Mouse (Mus musculus) lung, adult 18-20 months (tissue): ENCODE measurements at regions not wholly inside any gene's neighbourhood (a gene's known extent, or its start where the extent isn't known, plus 50 kb on each side); places are given as distances from the start of the nearest gene placed in this dataset.

Source experiments
- DNase-seq, 2 experiments: peaks; one replicate each; pipeline ENCODE4 v3.0.0; 2022; ENCODE audit warnings: mixed read lengths in 2 of 2

DNA sequence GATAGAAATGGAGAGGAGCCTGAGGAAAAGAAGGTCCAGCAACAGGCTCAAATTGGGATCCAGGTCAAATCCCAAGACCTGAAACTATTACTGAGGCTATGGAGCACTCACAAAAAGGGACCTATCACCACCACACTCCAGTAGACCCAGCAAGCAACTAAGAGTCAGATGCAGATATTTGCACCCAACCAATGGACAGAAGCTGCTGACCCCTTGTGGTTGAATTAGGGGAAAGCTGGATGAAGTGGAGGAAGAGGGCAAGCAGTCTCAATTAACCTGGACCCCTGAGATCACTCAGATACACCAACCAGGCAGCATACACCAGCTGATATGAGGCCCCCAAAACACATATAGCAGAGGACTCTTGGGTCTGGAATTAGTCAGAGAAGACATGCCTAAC lies 938.1 kb upstream of the Lrfn5 start:
- DNase-seq: peak in 1 of 2 experiments; percentile 1
